Mouse (Mus musculus): ENCODE data around the gene Abcc5. TPM values are rescaled to one million over a fixed set of nuclear protein-coding genes. Genes with fewer than 3 reads are reported as not detected.

Gene Abcc5
- total RNA-seq, 1 experiment from 2014 or later, result 27.7 TPM

DNA sequence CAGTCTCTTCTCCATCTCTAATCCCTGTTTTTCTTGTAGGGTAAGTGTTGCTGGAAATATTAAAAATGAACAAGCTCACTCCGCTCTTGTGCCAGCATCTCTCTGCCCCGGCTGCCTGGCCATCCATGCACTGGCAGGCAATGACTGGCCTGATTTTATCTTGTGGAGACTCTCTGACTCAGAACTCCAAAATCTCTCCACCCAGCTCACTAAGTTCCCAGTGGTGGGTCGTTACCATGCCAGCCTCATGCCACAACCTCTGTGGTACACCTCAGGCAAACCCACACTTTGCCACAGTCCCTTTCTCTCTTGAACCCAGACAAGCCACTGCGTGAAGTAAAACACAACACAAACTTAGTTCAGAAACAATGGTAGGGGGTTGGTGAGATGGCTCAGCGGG, 3.1 kb upstream of the Abcc5 start:
- no peak for ATAC-seq (replicated peaks in 1 of 2; ENCODE audit: insufficient read depth in 1 of 2, low FRiP score in 2 of 2, low TSS enrichment in 1 of 2, low read depth in 1 of 2, poor library complexity in 2 of 2, severe bottlenecking in 2 of 2)

DNA sequence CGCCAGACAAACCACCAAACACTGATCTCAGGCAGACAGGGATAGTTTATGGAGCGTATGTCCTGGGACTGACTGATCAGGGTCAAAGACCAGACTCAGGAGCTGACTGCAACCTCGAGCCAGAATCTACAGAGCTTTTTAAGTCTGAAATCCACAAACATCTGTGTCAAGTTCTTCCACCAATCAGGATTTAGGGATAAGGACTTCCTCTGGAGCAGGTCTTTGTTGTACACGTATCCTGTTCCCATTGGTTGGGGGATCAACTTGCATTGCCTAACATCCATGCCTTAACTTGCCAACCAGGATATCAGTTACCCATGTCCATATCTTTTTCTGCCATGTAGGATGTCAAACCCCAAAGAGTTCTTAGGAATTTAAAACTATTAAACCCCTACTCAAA, 1.4 kb upstream of the Abcc5 start:
- ATAC-seq (replicated peaks in 1 of 2; ENCODE audit: insufficient read depth in 1 of 2, low FRiP score in 2 of 2, low TSS enrichment in 1 of 2, low read depth in 1 of 2, poor library complexity in 2 of 2, severe bottlenecking in 2 of 2), result no peak

DNA sequence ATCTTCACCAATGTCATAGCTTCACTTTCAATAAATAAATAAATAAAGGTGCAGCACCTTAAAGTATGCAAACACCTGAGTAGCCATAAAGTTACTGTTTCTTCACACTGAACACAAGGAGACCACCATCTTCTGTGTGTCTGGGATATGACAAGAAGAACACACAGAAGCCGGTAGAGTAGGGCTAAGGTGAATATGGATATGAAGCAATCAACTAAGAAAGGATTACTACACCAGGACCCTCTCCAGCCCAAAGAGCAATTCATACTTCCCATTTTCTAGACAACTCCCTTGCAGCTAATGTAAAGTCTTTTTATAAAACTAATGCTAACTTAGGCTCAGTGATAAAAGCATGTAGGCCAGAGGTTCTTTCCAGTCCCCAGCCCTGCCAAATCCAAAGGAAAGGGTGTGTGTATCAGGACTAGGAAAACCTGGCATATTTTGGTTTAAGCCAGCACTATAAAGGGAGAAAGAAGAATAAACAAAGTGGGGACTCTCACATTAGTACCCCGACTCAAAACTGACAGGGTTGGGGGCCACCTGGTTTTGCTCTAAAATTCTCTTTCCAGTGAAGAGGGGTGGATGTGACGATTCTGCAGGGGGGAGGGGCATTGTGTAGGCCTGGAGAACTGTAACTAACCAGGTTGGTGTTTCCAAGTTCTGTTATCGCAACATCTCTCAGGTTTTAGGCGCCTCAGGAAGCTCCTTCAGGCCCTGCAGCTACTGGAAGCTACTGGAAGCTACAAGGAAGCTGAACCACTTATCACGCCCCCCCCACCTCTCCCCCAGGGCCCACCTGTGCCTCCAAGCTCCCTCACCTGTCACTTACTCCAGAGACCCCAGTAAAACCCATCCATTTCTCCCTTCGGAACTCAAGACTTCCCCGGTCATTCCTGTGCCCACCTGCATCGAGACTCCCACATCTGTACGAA, 1.2 kb downstream of the Abcc5 start:
- ATAC-seq (replicated peaks in 1 of 2; ENCODE audit: insufficient read depth in 1 of 2, low FRiP score in 2 of 2, low TSS enrichment in 1 of 2, low read depth in 1 of 2, poor library complexity in 2 of 2, severe bottlenecking in 2 of 2), result no peak

DNA sequence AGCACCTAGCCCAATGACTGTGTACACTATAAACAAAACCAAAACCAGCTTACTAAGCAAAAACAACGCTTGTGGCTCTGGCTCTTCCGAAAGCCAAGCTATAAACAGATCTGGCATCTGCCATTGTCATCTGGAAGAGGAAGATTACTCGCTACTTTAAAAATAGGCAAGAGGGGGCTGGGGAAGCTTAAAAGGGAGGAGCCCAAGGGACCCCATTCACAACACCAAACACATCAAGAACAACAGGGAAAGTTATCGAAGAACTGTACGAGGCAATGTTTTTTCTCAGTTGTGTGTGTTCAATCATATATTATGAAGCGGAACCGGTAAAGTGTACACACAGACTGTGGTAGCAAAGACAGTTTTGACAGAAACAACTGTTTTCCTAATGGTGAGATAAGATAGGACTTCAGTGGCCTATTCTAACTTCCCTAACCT, 1.9 kb downstream of the Abcc5 start:
- no peak for ATAC-seq (replicated peaks in 1 of 2; ENCODE audit: insufficient read depth in 1 of 2, low FRiP score in 2 of 2, low TSS enrichment in 1 of 2, low read depth in 1 of 2, poor library complexity in 2 of 2, severe bottlenecking in 2 of 2)

DNA sequence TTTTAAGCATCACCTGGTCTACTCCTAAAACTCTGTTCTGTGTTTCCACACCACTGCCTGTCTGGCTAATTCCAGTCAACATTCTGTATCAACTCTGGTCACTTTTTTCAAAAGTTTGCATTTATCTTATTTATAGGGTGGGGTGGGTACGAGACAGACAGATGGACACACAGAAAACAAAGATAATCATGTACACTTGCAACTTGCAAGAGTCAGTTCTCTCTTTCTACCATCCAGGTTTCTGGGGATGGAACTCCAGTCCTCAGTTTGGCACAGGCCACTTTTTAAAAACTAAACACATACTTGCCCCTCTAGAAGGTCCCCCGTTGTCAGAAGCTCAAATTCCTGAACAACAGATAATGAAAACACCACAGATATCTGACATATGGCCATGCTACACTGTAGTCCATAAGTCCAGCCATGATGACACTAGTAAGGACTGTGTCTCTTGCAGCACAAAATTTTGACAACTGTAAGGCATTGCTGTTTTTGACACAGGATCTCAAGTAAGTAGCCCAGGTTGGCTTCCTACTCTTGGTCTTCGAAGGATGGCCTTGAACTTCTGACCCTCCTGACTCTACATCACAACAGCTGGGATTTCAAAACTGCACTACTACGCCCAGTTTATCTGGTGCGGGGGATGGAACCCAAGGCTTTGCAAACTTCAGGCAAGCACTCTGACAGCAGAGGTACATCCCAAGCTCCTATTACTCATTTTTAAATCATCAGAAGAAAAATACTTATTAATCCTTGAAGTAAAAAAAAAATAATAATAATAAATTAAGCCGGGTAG, 3.1 kb downstream of the Abcc5 start:
- ATAC-seq (replicated peaks in 1 of 2; ENCODE audit: insufficient read depth in 1 of 2, low FRiP score in 2 of 2, low TSS enrichment in 1 of 2, low read depth in 1 of 2, poor library complexity in 2 of 2, severe bottlenecking in 2 of 2), result no peak

DNA sequence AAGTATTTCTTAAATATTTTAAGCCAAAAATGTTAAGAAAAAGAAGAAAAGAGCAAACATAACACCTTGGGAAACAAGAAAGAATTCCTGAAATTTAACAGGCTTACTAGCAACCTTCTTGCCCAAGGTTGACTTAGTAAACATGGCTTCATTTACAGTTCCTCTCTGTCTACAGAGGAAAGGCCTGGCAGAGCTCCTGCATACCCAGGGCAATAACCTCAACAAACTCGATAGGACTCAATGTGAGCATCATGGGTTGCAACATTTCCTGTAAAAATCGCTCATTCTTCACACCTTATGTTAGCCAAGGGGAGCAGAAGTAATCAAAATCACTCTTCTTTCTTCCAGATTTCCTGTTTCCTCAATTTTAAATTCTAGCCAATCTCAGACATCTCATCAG, 8.1 kb downstream of the Abcc5 start:
- ATAC-seq (replicated peaks in 1 of 2; ENCODE audit: insufficient read depth in 1 of 2, low FRiP score in 2 of 2, low TSS enrichment in 1 of 2, low read depth in 1 of 2, poor library complexity in 2 of 2, severe bottlenecking in 2 of 2), result no peak

DNA sequence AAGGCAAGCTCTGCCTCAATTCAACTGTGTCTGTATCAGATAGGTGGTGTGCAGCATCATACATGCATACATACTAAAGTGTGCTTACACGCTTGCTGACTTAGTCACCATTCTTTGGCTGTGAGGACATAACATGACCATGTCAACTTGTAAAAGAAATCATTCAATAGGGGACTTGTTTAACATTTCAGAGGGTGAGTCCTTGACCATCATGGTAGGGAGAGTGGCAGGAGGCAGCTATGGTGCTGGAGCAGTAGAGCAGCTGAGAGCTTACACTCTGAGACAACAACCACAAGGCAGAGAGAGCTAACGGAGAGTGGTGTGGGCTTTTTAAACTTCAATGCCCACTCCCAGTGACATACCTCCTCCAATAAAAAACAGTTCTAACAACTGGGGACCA, 9.9 kb downstream of the Abcc5 start:
- ATAC-seq (replicated peaks in 1 of 2; ENCODE audit: insufficient read depth in 1 of 2, low FRiP score in 2 of 2, low TSS enrichment in 1 of 2, low read depth in 1 of 2, poor library complexity in 2 of 2, severe bottlenecking in 2 of 2), result no peak

DNA sequence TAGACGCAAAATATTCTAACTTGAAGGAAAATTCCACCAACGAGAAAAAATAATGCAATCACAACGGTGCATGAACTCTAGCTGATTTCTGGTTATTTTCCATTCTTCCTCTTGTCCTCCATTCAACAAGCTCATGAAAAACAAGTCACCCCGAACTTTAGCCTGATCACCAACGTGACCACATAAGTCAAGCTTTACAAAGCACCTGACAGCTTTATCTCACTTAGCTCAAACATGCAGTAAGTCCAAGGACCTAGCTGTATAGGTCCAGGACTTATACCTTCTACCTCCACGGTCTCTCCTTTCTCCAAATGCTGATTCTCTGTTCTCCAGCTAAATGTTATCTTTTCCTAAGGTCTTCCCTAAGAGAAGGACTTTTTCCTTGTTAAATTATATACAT, 10.4 kb downstream of the Abcc5 start:
- no peak for ATAC-seq (replicated peaks in 1 of 2; ENCODE audit: insufficient read depth in 1 of 2, low FRiP score in 2 of 2, low TSS enrichment in 1 of 2, low read depth in 1 of 2, poor library complexity in 2 of 2, severe bottlenecking in 2 of 2)

DNA sequence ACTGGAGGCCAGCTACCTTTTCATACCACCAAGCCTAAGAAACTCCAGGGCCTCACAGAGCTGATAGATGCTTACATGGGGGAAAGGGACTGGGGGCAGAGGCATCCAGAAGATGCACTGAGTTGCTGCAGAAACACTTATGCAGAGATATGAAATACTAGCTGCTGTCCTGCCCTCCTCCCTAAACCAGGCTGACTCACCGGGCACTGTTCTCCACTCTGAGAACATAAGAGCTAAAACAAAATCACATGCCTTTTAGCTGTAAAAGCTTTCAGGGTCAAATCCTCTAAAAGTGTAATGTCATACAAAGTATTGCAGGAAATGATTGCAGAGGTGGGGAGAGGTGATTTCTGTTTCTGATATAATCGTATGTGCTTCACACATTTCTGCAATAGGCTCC, 11.0 kb downstream of the Abcc5 start:
- ATAC-seq (replicated peaks in 1 of 2; ENCODE audit: insufficient read depth in 1 of 2, low FRiP score in 2 of 2, low TSS enrichment in 1 of 2, low read depth in 1 of 2, poor library complexity in 2 of 2, severe bottlenecking in 2 of 2), result no peak

DNA sequence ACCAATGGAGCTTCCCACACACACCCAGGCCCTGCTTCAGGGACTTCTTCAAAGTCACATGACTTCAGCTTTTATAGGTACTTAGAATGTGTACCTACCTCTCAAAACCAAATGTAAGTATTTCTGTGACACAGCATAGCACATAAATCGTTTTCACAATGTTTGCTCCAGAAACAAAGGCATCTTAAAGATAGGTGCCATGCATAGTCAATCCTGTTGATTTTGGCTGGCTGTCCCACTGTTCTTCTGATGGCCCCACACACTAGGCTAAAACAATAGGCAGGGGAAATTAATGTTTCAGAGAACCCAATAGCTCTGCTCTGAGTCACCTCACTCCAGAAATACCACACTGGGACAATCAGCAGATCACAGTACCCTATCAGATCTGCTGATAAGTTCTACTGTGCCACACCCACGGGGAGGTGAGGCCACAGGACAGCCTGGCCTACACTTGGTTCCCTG, 12.3 kb downstream of the Abcc5 start:
- no peak for ATAC-seq (replicated peaks in 1 of 2; ENCODE audit: insufficient read depth in 1 of 2, low FRiP score in 2 of 2, low TSS enrichment in 1 of 2, low read depth in 1 of 2, poor library complexity in 2 of 2, severe bottlenecking in 2 of 2)

DNA sequence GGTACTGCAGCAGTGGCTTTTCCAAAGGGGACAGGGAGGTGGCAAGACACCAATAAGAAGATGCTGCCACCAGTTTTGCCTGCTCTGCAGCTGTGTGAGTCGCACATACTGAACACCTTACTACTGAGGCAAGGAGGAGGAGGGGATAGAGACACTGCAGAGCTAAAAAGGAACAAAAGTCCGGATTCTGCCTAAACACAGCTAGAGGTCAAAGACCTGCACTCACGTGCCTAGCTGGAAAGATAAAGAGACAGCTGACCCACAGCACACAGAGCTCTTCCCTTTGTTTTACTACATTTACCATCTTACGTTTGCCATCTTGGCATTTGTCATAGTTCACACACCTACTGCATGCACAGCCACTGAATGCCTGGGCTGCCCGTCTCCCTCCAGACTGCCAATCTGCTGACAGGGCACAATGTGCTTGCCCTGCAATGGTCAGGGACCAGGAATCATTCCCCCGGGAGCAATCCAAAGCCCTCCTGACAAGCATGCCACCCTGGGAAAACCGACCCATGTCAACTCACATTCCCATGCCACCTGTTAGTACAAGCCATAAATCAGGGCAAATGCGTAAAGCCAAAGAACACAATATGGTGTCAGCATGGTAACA, 14.1 kb downstream of the Abcc5 start:
- ATAC-seq (replicated peaks in 1 of 2; ENCODE audit: insufficient read depth in 1 of 2, low FRiP score in 2 of 2, low TSS enrichment in 1 of 2, low read depth in 1 of 2, poor library complexity in 2 of 2, severe bottlenecking in 2 of 2), result no peak

DNA sequence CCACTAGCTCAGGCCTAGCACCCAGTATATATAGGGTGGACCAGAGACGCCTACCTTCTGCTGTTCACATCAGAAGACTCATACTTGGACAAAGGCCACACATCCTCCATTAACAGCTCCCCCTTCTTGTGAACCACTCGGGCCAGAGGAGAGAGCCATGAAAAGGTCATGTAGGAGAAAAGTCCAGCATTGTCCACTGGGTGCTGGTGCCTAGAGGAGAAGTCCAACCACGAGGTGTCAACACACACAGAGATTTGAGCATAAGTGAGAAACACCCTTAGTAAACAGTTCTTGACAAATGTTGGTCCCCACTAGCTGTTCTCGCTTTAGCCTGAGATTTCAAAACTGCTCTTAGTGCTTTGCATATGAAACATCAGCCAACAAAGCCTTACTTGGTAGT, 20.9 kb downstream of the Abcc5 start:
- ATAC-seq (replicated peaks in 1 of 2; ENCODE audit: insufficient read depth in 1 of 2, low FRiP score in 2 of 2, low TSS enrichment in 1 of 2, low read depth in 1 of 2, poor library complexity in 2 of 2, severe bottlenecking in 2 of 2), result no peak

DNA sequence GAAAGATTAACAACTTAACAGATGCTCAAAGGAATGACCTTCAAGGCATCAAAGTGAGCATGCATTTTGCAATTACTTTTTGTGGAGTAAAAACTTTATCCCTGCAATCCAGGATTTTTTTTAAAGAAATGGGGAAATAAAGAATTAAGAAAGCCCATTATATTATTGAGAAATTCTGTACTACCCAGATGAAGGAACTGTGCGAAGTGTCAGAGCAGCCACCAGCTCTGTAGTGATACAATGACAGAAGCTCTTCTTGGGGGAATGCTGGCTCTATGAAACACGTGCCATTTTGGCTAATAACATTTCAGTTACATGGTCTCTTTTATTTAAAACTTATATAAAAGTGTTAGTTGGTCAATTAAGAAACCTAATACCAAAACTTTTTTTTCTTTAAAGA, 22.9 kb downstream of the Abcc5 start:
- ATAC-seq (replicated peaks in 1 of 2; ENCODE audit: insufficient read depth in 1 of 2, low FRiP score in 2 of 2, low TSS enrichment in 1 of 2, low read depth in 1 of 2, poor library complexity in 2 of 2, severe bottlenecking in 2 of 2), result no peak

DNA sequence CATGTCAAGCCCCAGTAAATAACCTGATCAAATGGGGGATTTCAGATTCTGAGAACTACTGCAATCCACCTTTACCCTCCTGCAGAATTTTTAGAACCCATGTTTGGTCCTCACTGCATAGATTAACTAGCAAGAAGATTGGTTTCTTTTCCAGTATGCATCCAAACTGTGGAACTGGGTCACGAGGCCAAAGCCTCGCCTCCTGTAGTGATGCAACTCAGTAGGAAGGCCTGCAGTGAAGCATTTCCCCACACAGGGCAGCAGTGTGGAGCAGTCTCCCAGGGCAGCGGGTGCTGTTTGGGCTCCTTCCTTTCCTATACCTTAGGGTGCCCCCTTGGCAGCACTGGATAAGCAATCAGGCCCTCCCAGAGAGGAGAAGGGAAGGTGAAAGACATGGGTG, 24.6 kb downstream of the Abcc5 start:
- ATAC-seq (replicated peaks in 1 of 2; ENCODE audit: insufficient read depth in 1 of 2, low FRiP score in 2 of 2, low TSS enrichment in 1 of 2, low read depth in 1 of 2, poor library complexity in 2 of 2, severe bottlenecking in 2 of 2), result no peak; a peak in 1 of 4 replicates

DNA sequence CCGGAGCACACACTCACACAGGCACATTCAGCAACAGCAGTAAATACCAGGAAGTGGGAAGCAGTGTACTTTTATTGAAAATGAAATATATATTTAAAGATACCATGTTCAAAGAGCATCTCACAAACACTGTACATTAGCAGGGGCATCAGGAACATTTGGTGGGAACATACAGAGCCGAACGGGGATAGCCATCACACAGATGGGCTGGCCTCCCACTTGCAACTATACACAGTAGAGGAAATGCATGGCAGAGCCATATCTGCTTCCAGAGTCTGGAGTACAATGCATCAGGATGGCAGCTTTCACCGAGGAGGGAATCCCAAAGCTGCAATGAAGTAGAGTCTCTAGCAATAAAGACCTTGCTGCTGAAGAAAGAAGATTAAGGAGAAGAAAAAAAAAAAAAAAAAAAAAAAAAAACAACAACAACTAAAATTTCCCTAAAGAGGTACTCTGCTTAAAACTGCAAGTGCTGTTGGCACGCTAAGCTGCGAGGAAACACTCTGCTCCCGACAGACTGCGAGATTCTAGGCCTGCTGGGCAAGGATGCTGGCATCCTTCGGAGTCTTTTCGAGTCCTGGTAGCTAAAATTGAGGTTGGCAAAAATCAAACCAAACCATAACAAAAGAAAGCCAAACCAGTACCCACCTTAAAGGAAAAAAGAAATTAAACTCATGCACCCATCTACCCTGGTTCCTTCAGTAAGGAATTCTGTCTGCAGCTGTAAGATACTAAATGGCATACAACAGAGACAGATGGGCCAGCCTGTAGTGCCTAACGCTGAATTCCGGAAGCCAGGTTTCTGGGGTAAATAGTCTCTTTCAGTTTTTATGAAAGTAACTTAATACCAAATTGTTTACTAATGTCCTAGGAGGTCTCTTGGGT, 25.2 kb downstream of the Abcc5 start:
- ATAC-seq (replicated peaks in 1 of 2; ENCODE audit: insufficient read depth in 1 of 2, low FRiP score in 2 of 2, low TSS enrichment in 1 of 2, low read depth in 1 of 2, poor library complexity in 2 of 2, severe bottlenecking in 2 of 2), result no peak

DNA sequence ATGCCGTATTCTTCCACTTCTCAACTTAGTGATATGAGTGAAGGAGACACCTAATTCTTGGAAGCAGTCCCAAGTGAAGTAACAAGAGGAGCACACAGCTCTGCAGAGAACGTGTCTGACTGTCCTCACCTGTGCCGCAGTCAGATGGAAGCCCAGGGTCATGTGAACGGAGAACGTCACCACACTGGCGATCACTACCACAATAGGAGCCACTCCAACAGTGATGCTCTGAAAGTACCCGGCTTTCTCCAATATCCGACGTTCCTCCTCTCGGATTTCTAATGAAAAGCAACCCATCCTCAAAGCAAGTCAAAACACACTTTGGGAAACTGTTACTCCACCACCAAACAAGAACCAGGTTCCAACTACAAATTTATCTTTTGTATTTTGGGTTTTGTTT, 29.3 kb downstream of the Abcc5 start:
- no peak for ATAC-seq (replicated peaks in 1 of 2; ENCODE audit: insufficient read depth in 1 of 2, low FRiP score in 2 of 2, low TSS enrichment in 1 of 2, low read depth in 1 of 2, poor library complexity in 2 of 2, severe bottlenecking in 2 of 2)

DNA sequence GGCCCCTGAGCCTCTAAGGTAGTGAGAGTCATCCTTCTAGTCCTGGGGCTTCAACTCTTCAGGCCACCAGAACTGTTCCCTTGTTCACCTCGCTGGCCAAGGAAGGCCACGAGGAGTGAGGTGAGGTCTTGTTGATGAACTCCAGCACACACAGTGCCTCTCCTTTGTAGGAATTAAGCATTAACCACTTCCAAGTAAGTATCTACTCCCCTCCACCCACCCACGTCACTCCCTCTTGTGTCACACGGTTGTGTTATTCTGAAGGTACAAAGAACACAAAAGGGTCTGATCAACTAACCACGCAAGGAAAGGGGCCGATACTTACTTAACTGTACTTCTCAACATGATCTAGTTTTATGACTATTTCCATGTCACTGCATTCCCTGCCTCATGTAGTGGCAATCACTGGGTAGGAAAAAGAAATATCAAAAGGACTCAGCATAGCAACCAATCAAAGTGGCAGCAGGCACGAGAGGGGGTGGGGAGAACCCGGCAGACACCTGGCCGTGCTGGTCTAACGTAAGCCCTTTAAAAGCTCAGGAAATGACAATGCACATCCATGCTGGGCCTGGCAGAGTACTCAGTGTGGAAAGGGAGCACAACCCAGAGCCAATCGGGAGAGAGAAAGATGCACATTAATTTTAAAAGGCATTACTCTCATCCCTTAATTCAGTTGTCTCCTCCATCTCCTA, 30.8 kb downstream of the Abcc5 start:
- ATAC-seq (replicated peaks in 1 of 2; ENCODE audit: insufficient read depth in 1 of 2, low FRiP score in 2 of 2, low TSS enrichment in 1 of 2, low read depth in 1 of 2, poor library complexity in 2 of 2, severe bottlenecking in 2 of 2), result no peak

Measured in hematopoietic stem cell, adult 5-6 weeks (primary cell).